Mouse (Mus musculus): ENCODE data around the gene Tspan18. TPM values are rescaled to one million over a fixed set of nuclear protein-coding genes. Genes with fewer than 3 reads are reported as not detected.

Tspan18 gene
- polyA plus RNA-seq, 1 experiment from 2014 or later = 20.1 TPM

- Histone ChIP-seq H3K4me3 (ENCODE audit: low read depth, low read length) (no peak overlapping the region), H3K4me1 (ENCODE audit: control insufficient read depth, insufficient read depth, low read length) (peaks cover 6% of the 10 kb centered on the region; the same call in 1 of the 2 replicates), H3K4me2 (ENCODE audit: low read length) (no peak overlapping the region), H3K9me3 (replicated peaks; ENCODE audit: control insufficient read depth, low read length, poor library complexity, severe bottlenecking) (no peaks in the 10 kb centered on the region), H3K27me3 (ENCODE audit: control insufficient read depth, insufficient read depth, low read depth, low read length) (no peaks in the 10 kb centered on the region), H3K27ac (ENCODE audit: low read length) (no peak overlapping the region), H3K36me3 (ENCODE audit: control insufficient read depth, insufficient read depth, low read length) (peaks cover 2% of the 10 kb centered on the region; the same call in 1 of the 2 replicates), H3K9ac (ENCODE audit: low read depth, low read length) (no peak overlapping the region)
- WGBS = 100% methylated on average over 2 of the region's 2 CpGs
- no peak for ATAC-seq
These were observed 121.4 kb downstream of the Tspan18 start for GRCm38 (mm10) chr2:93212865-93213264.

- H3K36me3 ChIP-seq (ENCODE audit: control insufficient read depth, insufficient read depth, low read length) = peaks cover 2% of the 10 kb centered on the region; the same call in 1 of the 2 replicates
- H3K27ac ChIP-seq (ENCODE audit: low read length) = no peak overlapping the region
- no peak overlapping the region for H3K4me2 ChIP-seq (ENCODE audit: low read length)
- H3K4me1 ChIP-seq (ENCODE audit: control insufficient read depth, insufficient read depth, low read length) = peaks cover 6% of the 10 kb centered on the region; the same call in 1 of the 2 replicates
- no peak overlapping the region for H3K4me3 ChIP-seq (ENCODE audit: low read depth, low read length)
- no peaks in the 10 kb centered on the region for H3K27me3 ChIP-seq (ENCODE audit: control insufficient read depth, insufficient read depth, low read depth, low read length)
- H3K9ac ChIP-seq (ENCODE audit: low read depth, low read length) = no peak overlapping the region
- no peaks in the 10 kb centered on the region for H3K9me3 ChIP-seq (replicated peaks; ENCODE audit: control insufficient read depth, low read length, poor library complexity, severe bottlenecking)
- ATAC-seq = no peak
- 81% methylated on average over 2 of the region's 2 CpGs for whole genome bisulfite sequencing
These were observed 121.9 kb downstream of the Tspan18 start for GRCm38 (mm10) chr2:93212386-93212785.

GRCm38 (mm10) chr2:93206126-93206525, 128.2 kb downstream of the Tspan18 start:
- Histone ChIP-seq H3K9ac (ENCODE audit: low read depth, low read length) (no peak overlapping the region), H3K9me3 (replicated peaks; ENCODE audit: control insufficient read depth, low read length, poor library complexity, severe bottlenecking) (no peaks in the 10 kb centered on the region), H3K4me2 (ENCODE audit: low read length) (no peak overlapping the region), H3K27me3 (ENCODE audit: control insufficient read depth, insufficient read depth, low read depth, low read length) (no peaks in the 10 kb centered on the region), H3K36me3 (ENCODE audit: control insufficient read depth, insufficient read depth, low read length) (no peaks in the 10 kb centered on the region), H3K27ac (ENCODE audit: low read length) (no peak overlapping the region), H3K4me1 (ENCODE audit: control insufficient read depth, insufficient read depth, low read length) (peaks cover 4% of the 10 kb centered on the region; the same call in 1 of the 2 replicates), H3K4me3 (ENCODE audit: low read depth, low read length) (no peak overlapping the region)
- WGBS = 100% methylated on average over 1 of the region's 1 CpGs
- ATAC-seq = no peak

- no peak overlapping the region for H3K4me2 ChIP-seq (ENCODE audit: low read length)
- ATAC-seq = no peak
- no peaks in the 10 kb centered on the region for H3K36me3 ChIP-seq (ENCODE audit: control insufficient read depth, insufficient read depth, low read length)
- no peaks in the 10 kb centered on the region for H3K9me3 ChIP-seq (replicated peaks; ENCODE audit: control insufficient read depth, low read length, poor library complexity, severe bottlenecking)
- no peak overlapping the region for H3K9ac ChIP-seq (ENCODE audit: low read depth, low read length)
- no peak overlapping the region for H3K27ac ChIP-seq (ENCODE audit: low read length)
- no peak overlapping the region for H3K4me3 ChIP-seq (ENCODE audit: low read depth, low read length)
- WGBS = 86% methylated on average over 6 of the region's 6 CpGs
- H3K27me3 ChIP-seq (ENCODE audit: control insufficient read depth, insufficient read depth, low read depth, low read length) = no peaks in the 10 kb centered on the region
- H3K4me1 ChIP-seq (ENCODE audit: control insufficient read depth, insufficient read depth, low read length) = peaks cover 4% of the 10 kb centered on the region; the same call in 1 of the 2 replicates
These were observed 129.7 kb downstream of the Tspan18 start for GRCm38 (mm10) chr2:93204571-93204970.

GRCm38 (mm10) chr2:93203682-93204081, 130.6 kb downstream of the Tspan18 start:
- no peaks in the 10 kb centered on the region for H3K27me3 ChIP-seq (ENCODE audit: control insufficient read depth, insufficient read depth, low read depth, low read length)
- WGBS = 19% methylated on average over 10 of the region's 10 CpGs
- H3K9me3 ChIP-seq (replicated peaks; ENCODE audit: control insufficient read depth, low read length, poor library complexity, severe bottlenecking) = no peaks in the 10 kb centered on the region
- peaks cover 5% of the 10 kb centered on the region; the same call in 1 of the 2 replicates for H3K4me1 ChIP-seq (ENCODE audit: control insufficient read depth, insufficient read depth, low read length)
- H3K9ac ChIP-seq (ENCODE audit: low read depth, low read length) = no peak overlapping the region
- no peak overlapping the region for H3K4me2 ChIP-seq (ENCODE audit: low read length)
- no peak overlapping the region for H3K27ac ChIP-seq (ENCODE audit: low read length)
- peak; percentile 13 for ATAC-seq
- no peak overlapping the region for H3K4me3 ChIP-seq (ENCODE audit: low read depth, low read length)
- no peaks in the 10 kb centered on the region for H3K36me3 ChIP-seq (ENCODE audit: control insufficient read depth, insufficient read depth, low read length)

- Histone ChIP-seq H3K9ac (ENCODE audit: low read depth, low read length) (no peak overlapping the region), H3K9me3 (replicated peaks; ENCODE audit: control insufficient read depth, low read length, poor library complexity, severe bottlenecking) (no peaks in the 10 kb centered on the region), H3K27ac (ENCODE audit: low read length) (no peak overlapping the region), H3K36me3 (ENCODE audit: control insufficient read depth, insufficient read depth, low read length) (no peaks in the 10 kb centered on the region), H3K4me3 (ENCODE audit: low read depth, low read length) (no peak overlapping the region), H3K4me2 (ENCODE audit: low read length) (no peak overlapping the region), H3K4me1 (ENCODE audit: control insufficient read depth, insufficient read depth, low read length) (peaks cover 7% of the 10 kb centered on the region; the same call in 1 of the 2 replicates), H3K27me3 (ENCODE audit: control insufficient read depth, insufficient read depth, low read depth, low read length) (no peaks in the 10 kb centered on the region)
- WGBS = 63% methylated on average over 1 of the region's 1 CpGs
- no peak for ATAC-seq
These were observed 131.5 kb downstream of the Tspan18 start for GRCm38 (mm10) chr2:93202782-93203181.

GRCm38 (mm10) chr2:93201997-93202396, 132.3 kb downstream of the Tspan18 start:
- Histone ChIP-seq H3K27me3 (ENCODE audit: control insufficient read depth, insufficient read depth, low read depth, low read length) (no peaks in the 10 kb centered on the region), H3K9me3 (replicated peaks; ENCODE audit: control insufficient read depth, low read length, poor library complexity, severe bottlenecking) (no peaks in the 10 kb centered on the region), H3K27ac (ENCODE audit: low read length) (no peak overlapping the region; the same call in 1 of the 2 replicates), H3K4me1 (ENCODE audit: control insufficient read depth, insufficient read depth, low read length) (peaks cover 7% of the 10 kb centered on the region; the same call in 1 of the 2 replicates), H3K4me3 (ENCODE audit: low read depth, low read length) (no peak overlapping the region), H3K36me3 (ENCODE audit: control insufficient read depth, insufficient read depth, low read length) (no peaks in the 10 kb centered on the region), H3K4me2 (ENCODE audit: low read length) (no peak overlapping the region), H3K9ac (ENCODE audit: low read depth, low read length) (no peak overlapping the region)
- ATAC-seq = no peak
- 85% methylated on average over 3 of the region's 3 CpGs for WGBS

GRCm38 (mm10) chr2:93200681-93201340, 133.5 kb downstream of the Tspan18 start:
- no peak overlapping the region for H3K27ac ChIP-seq (ENCODE audit: low read length)
- no peaks in the 10 kb centered on the region for H3K27me3 ChIP-seq (ENCODE audit: control insufficient read depth, insufficient read depth, low read depth, low read length)
- H3K4me3 ChIP-seq (ENCODE audit: low read depth, low read length) = no peak overlapping the region
- H3K9me3 ChIP-seq (replicated peaks; ENCODE audit: control insufficient read depth, low read length, poor library complexity, severe bottlenecking) = no peaks in the 10 kb centered on the region
- H3K36me3 ChIP-seq (ENCODE audit: control insufficient read depth, insufficient read depth, low read length) = no peaks in the 10 kb centered on the region
- 74% methylated on average over 10 of the region's 10 CpGs for WGBS
- H3K4me1 ChIP-seq (ENCODE audit: control insufficient read depth, insufficient read depth, low read length) = peaks cover 7% of the 10 kb centered on the region; the same call in 1 of the 2 replicates
- no peak for ATAC-seq
- H3K4me2 ChIP-seq (ENCODE audit: low read length) = no peak overlapping the region
- H3K9ac ChIP-seq (ENCODE audit: low read depth, low read length) = no peak overlapping the region

- Histone ChIP-seq H3K27me3 (ENCODE audit: control insufficient read depth, insufficient read depth, low read depth, low read length) (no peaks in the 10 kb centered on the region), H3K9ac (ENCODE audit: low read depth, low read length) (no peak overlapping the region), H3K27ac (ENCODE audit: low read length) (no peak overlapping the region), H3K36me3 (ENCODE audit: control insufficient read depth, insufficient read depth, low read length) (no peaks in the 10 kb centered on the region), H3K4me1 (ENCODE audit: control insufficient read depth, insufficient read depth, low read length) (peaks cover 11% of the 10 kb centered on the region), H3K9me3 (replicated peaks; ENCODE audit: control insufficient read depth, low read length, poor library complexity, severe bottlenecking) (no peaks in the 10 kb centered on the region), H3K4me3 (ENCODE audit: low read depth, low read length) (no peak overlapping the region), H3K4me2 (ENCODE audit: low read length) (no peak overlapping the region)
- 39% methylated on average over 13 of the region's 13 CpGs for WGBS
- peak; percentile 10 for ATAC-seq
These were observed 134.8 kb downstream of the Tspan18 start for GRCm38 (mm10) chr2:93199531-93199974.
